Mouse (Mus musculus) MEL (cell line): ENCODE measurements at regions not wholly inside any gene's neighbourhood (a gene's known extent, or its start where the extent isn't known, plus 50 kb on each side); places are given as distances from the start of the nearest gene placed in this dataset.

Experiments used
- DNase-seq: peaks from one replicate; pipeline ENCODE4 v3.0.0; 2011; ENCODE audit warnings: low read depth, low spot score
- H3K27ac ChIP-seq: 2 replicates; pipeline ENCODE4 v1.5.1; 2012; ENCODE audit warnings: low read depth, mild to moderate bottlenecking, control low read depth, low read length, moderate library complexity; ENCODE audit not compliant: control insufficient read depth
- H3K27me3 ChIP-seq, 2 experiments: fragments of 150-350 bp in 1 of 2; sonication (generic) in 1 of 2; 2 replicates each; pipeline ENCODE4 v1.6.1; 2012; ENCODE audit warnings: low read length in 2 of 2, mild to moderate bottlenecking in 2 of 2, improper control_type of control experiment in 1 of 2, moderate library complexity in 1 of 2; ENCODE audit not compliant: insufficient read depth in 2 of 2, control insufficient read depth in 1 of 2
- H3K36me3 ChIP-seq, 2 experiments: 2 replicates each; pipeline ENCODE4 v1.6.1; 2012 to 2014; ENCODE audit warnings: low read length in 2 of 2, improper control_type of control experiment in 1 of 2, inconsistent platforms in 1 of 2, mild to moderate bottlenecking in 1 of 2; ENCODE audit not compliant: insufficient read depth in 2 of 2, control insufficient read depth in 1 of 2
- H3K4me1 ChIP-seq, 2 experiments: fragments of 150-350 bp in 1 of 2; sonication (generic) in 1 of 2; 2 replicates each; pipeline ENCODE4 v1.6.1; 2012; ENCODE audit warnings: low read length in 2 of 2, improper control_type of control experiment in 1 of 2, mild to moderate bottlenecking in 1 of 2; ENCODE audit not compliant: insufficient read depth in 2 of 2, control insufficient read depth in 1 of 2
- H3K4me3 ChIP-seq, 2 experiments: fragments of 150-350 bp in 1 of 2; sonication (generic) in 1 of 2; 2 replicates each; pipeline ENCODE4 v1.5.1; 2012; ENCODE audit warnings: low read depth in 2 of 2, low read length in 2 of 2, mild to moderate bottlenecking in 2 of 2, moderate library complexity in 2 of 2, control low read depth in 1 of 2, improper control_type of control experiment in 1 of 2; ENCODE audit not compliant: control insufficient read depth in 1 of 2, insufficient read depth in 1 of 2
- H3K79me2 ChIP-seq: 2 replicates; pipeline ENCODE4 v1.6.1; 2012; ENCODE audit warnings: mild to moderate bottlenecking, low read length, moderate library complexity; ENCODE audit not compliant: control insufficient read depth, poor library complexity, insufficient read depth
- H3K9ac ChIP-seq: 2 replicates; pipeline ENCODE4 v1.6.1; 2012; ENCODE audit warnings: low read depth, mild to moderate bottlenecking, control low read depth, low read length, moderate library complexity; ENCODE audit not compliant: control insufficient read depth, poor library complexity, severe bottlenecking
- H3K9me3 ChIP-seq: fragments of 150-350 bp; sonication (generic); replicated peaks from 2 replicates; pipeline ENCODE4 v1.6.1; 2012; ENCODE audit warnings: mild to moderate bottlenecking, low read length, improper control_type of control experiment, moderate library complexity; ENCODE audit not compliant: insufficient read depth
- BHLHE40 ChIP-seq: IDR thresholded peaks from 2 replicates; pipeline ENCODE4 v1.6.1; 2012; ENCODE audit warnings: low read depth, mild to moderate bottlenecking, inconsistent platforms, low read length, improper control_type of control experiment, borderline replicate concordance
- CHD1 ChIP-seq: IDR thresholded peaks from 2 replicates; pipeline ENCODE4 v1.6.1; 2012; ENCODE audit warnings: low read depth, mild to moderate bottlenecking, inconsistent platforms, low read length, improper control_type of control experiment
- CHD2 ChIP-seq: IDR thresholded peaks from 2 replicates; pipeline ENCODE4 v1.6.1; 2011; ENCODE audit warnings: low read length, improper control_type of control experiment
- CTCF ChIP-seq, 3 experiments: IDR thresholded peaks in 2 of 3; conservative IDR thresholded peaks in 1 of 3; 2 replicates each; pipeline ENCODE4 v1.5.1; 2011 to 2012; ENCODE audit warnings: low read length in 3 of 3, low read depth in 2 of 3, mild to moderate bottlenecking in 2 of 3, improper control_type of control experiment in 1 of 3, inconsistent platforms in 1 of 3, mixed read lengths in 1 of 3, moderate library complexity in 1 of 3; ENCODE audit not compliant: control insufficient read depth in 1 of 3, insufficient read depth in 1 of 3, poor library complexity in 1 of 3, severe bottlenecking in 1 of 3
- EP300 ChIP-seq, 2 experiments: IDR thresholded peaks; 2 replicates each; pipeline ENCODE4 v1.6.1; 2011; ENCODE audit warnings: improper control_type of control experiment in 2 of 2, low read length in 2 of 2, low read depth in 1 of 2, mild to moderate bottlenecking in 1 of 2
- ETS1 ChIP-seq: IDR thresholded peaks from 2 replicates; pipeline ENCODE4 v1.6.1; 2012; ENCODE audit warnings: low read depth, mild to moderate bottlenecking, inconsistent platforms, low read length, improper control_type of control experiment, moderate library complexity
- GABPA ChIP-seq: IDR thresholded peaks from 2 replicates; pipeline ENCODE4 v1.6.1; 2012; ENCODE audit warnings: low read depth, mild to moderate bottlenecking, inconsistent platforms, low read length, improper control_type of control experiment, moderate library complexity
- KAT2A ChIP-seq: conservative IDR thresholded peaks from 2 replicates; pipeline ENCODE4 v1.6.1; 2012; ENCODE audit warnings: low read depth, low read length, improper control_type of control experiment, inconsistent platforms
- MAZ ChIP-seq: IDR thresholded peaks from 2 replicates; pipeline ENCODE4 v1.6.1; 2012; ENCODE audit warnings: low read depth, mild to moderate bottlenecking, inconsistent platforms, low read length, improper control_type of control experiment
- MXI1 ChIP-seq: IDR thresholded peaks from 2 replicates; pipeline ENCODE4 v1.6.1; 2011; ENCODE audit warnings: mild to moderate bottlenecking, low read depth, low read length, improper control_type of control experiment
- MYB ChIP-seq: IDR thresholded peaks from 2 replicates; pipeline ENCODE4 v1.6.1; 2011; ENCODE audit warnings: mild to moderate bottlenecking, low read depth, low read length, improper control_type of control experiment
- POLR2AphosphoS5 ChIP-seq: IDR thresholded peaks from 2 replicates; pipeline ENCODE4 v1.6.1; 2012; ENCODE audit warnings: low read depth, borderline replicate concordance, mild to moderate bottlenecking, inconsistent platforms, low read length, moderate library complexity, mixed read lengths
- RAD21 ChIP-seq: IDR thresholded peaks from 2 replicates; pipeline ENCODE4 v1.6.1; 2011; ENCODE audit warnings: mild to moderate bottlenecking, low read depth, low read length, improper control_type of control experiment
- RCOR1 ChIP-seq: IDR thresholded peaks from 2 replicates; pipeline ENCODE4 v1.6.1; 2012; ENCODE audit warnings: low read depth, mild to moderate bottlenecking, inconsistent platforms, low read length, improper control_type of control experiment
- SIN3A ChIP-seq: IDR thresholded peaks from 2 replicates; pipeline ENCODE4 v1.6.1; 2012; ENCODE audit warnings: low read length, improper control_type of control experiment, inconsistent platforms
- TBP ChIP-seq: IDR thresholded peaks from 2 replicates; pipeline ENCODE4 v1.8.0; 2011; ENCODE audit warnings: low read depth, low read length, improper control_type of control experiment
- ZC3H11A ChIP-seq: IDR thresholded peaks from 2 replicates; pipeline ENCODE4 v1.6.1; 2012; ENCODE audit warnings: low read depth, mild to moderate bottlenecking, inconsistent platforms, low read length, improper control_type of control experiment
- ZKSCAN1 ChIP-seq: IDR thresholded peaks from 2 replicates; pipeline ENCODE4 v1.6.1; 2012; ENCODE audit warnings: low read depth, mild to moderate bottlenecking, inconsistent platforms, low read length, improper control_type of control experiment, moderate library complexity
- ZMIZ1 ChIP-seq: IDR thresholded peaks from 2 replicates; pipeline ENCODE4 v1.6.1; 2012; ENCODE audit warnings: low read depth, mild to moderate bottlenecking, inconsistent platforms, low read length, improper control_type of control experiment, moderate library complexity
- ZNF384 ChIP-seq: IDR thresholded peaks from 2 replicates; pipeline ENCODE4 v1.6.1; 2012; ENCODE audit warnings: low read depth, mild to moderate bottlenecking, inconsistent platforms, low read length, improper control_type of control experiment

- Histone ChIP-seq H3K9ac (no peak overlapping the region), H3K27me3 (no peaks in the 10 kb centered on the region)
These were observed 287.7 kb downstream of the Fam49a start for GRCm38 (mm10) chr12:12549649-12550048.

GRCm38 (mm10) chr12:12548688-12549087 is 286.7 kb downstream of the Fam49a start:
- Histone ChIP-seq H3K4me3 (no peak overlapping the region), H3K4me1 (peaks cover 0 to 3% of the 10 kb centered on the region in 2 experiments; a peak in 1 of 4 replicates), H3K9me3 (no peaks in the 10 kb centered on the region), H3K9ac (no peak overlapping the region), H3K79me2 (no peaks in the 10 kb centered on the region), H3K36me3 (peaks cover 0 to 5% of the 10 kb centered on the region in 2 experiments; a peak in 2 of 4 replicates), H3K27me3 (no peaks in the 10 kb centered on the region), H3K27ac (no peak overlapping the region)
- DNase-seq = no peak
- TF ChIP-seq POLR2AphosphoS5 = no peak
- no peak for TF ChIP-seq KAT2A
- TF ChIP-seq GABPA = no peak
- TF ChIP-seq CTCF (IDR thresholded peaks at IDR 0.05 in 2 of 3, conservative IDR thresholded peaks at IDR 0.05 in 1 of 3; ENCODE audit: control insufficient read depth in 1 of 3, insufficient read depth in 1 of 3, low read depth in 2 of 3, low read length in 3 of 3, poor library complexity in 1 of 3, severe bottlenecking in 1 of 3) = no peak
- no peak for TF ChIP-seq ZC3H11A
- TF ChIP-seq CHD1 = no peak
- no peak for TF ChIP-seq ZNF384
- TF ChIP-seq CHD2 = no peak
- no peak for TF ChIP-seq TBP
- TF ChIP-seq MAZ = no peak
- TF ChIP-seq ZKSCAN1 = no peak
- TF ChIP-seq ZMIZ1 = no peak
- no peak for TF ChIP-seq MXI1
- TF ChIP-seq ETS1 = no peak
- no peak for TF ChIP-seq EP300 (IDR thresholded peaks at IDR 0.05; ENCODE audit: low read depth in 1 of 2, low read length in 2 of 2)

More at GRCm38 (mm10) chr12:12549649-12550048, 287.7 kb downstream of the Fam49a start:
- Histone ChIP-seq H3K27ac (no peak overlapping the region), H3K9me3 (no peaks in the 10 kb centered on the region)
- DNase-seq = no peak
- TF ChIP-seq RAD21 (no peak), RCOR1 (no peak), BHLHE40 (no peak), SIN3A (no peak), MXI1 (no peak), MYB (no peak), GABPA (no peak)
- TF ChIP-seq, all 39 proteins: peak for 0
- H3K4me1 ChIP-seq = peaks cover 0 to 3% of the 10 kb centered on the region in 2 experiments; a peak in 1 of 4 replicates
- H3K36me3 ChIP-seq = peaks cover 0 to 5% of the 10 kb centered on the region in 2 experiments; a peak in 2 of 4 replicates
- H3K79me2 ChIP-seq = no peaks in the 10 kb centered on the region
- H3K4me3 ChIP-seq = no peak overlapping the region
